Mouse (Mus musculus): ENCODE measurements around the gene Olfr45. TPM values are rescaled to one million over a fixed set of nuclear protein-coding genes. Genes with fewer than 3 reads are reported as not detected.
"Not testable (repeated sequence)": the region's sequence is repeated elsewhere in the genome, so short reads cannot be mapped to it uniquely, and the experiment has no call there.

The Olfr45 gene
- total and polyA plus RNA-seq, 3 experiments: not detected

- no peak overlapping the region for H3K27ac ChIP-seq (ENCODE audit: control insufficient read depth, low read depth, low read length)
- no peak for DNase-seq (ENCODE audit: low read depth, low spot score)
- no peaks in the 10 kb centered on the region for H3K9me3 ChIP-seq (replicated peaks; ENCODE audit: insufficient read depth, low read length)
- H3K4me1 ChIP-seq (ENCODE audit: control insufficient read depth in 1 of 2, insufficient read depth in 2 of 2, low read length in 2 of 2): no peaks in the 10 kb centered on the region
- no peak for TF ChIP-seq USF1 (IDR thresholded peaks at IDR 0.05; ENCODE audit: low read depth, low read length)
- no peak for TF ChIP-seq RCOR1 (IDR thresholded peaks at IDR 0.05; ENCODE audit: low read depth, low read length)
- no peak for TF ChIP-seq CHD2 (IDR thresholded peaks at IDR 0.05; ENCODE audit: low read length)
- no peak for TF ChIP-seq MEF2A (IDR thresholded peaks at IDR 0.05; ENCODE audit: extremely low read depth, insufficient replicate concordance, low read depth, low read length, poor library complexity, severe bottlenecking)
- no peak for TF ChIP-seq GABPA (IDR thresholded peaks at IDR 0.05; ENCODE audit: low read depth, low read length)
- no peak for TF ChIP-seq UBTF (IDR thresholded peaks at IDR 0.05; ENCODE audit: borderline replicate concordance, insufficient read depth, low read depth, low read length)
- TF ChIP-seq ZMIZ1 (IDR thresholded peaks at IDR 0.05; ENCODE audit: low read depth, low read length): no peak
- no peak for TF ChIP-seq E2F4 (IDR thresholded peaks at IDR 0.05; ENCODE audit: borderline replicate concordance, low read depth, low read length)
- TF ChIP-seq SIN3A (IDR thresholded peaks at IDR 0.05; ENCODE audit: low read length): no peak
- no peak for TF ChIP-seq POLR2A (IDR thresholded peaks at IDR 0.05; ENCODE audit: control insufficient read depth in 1 of 2, insufficient read depth in 1 of 2, low read depth in 1 of 2, low read length in 2 of 2, poor library complexity in 1 of 2)
- TF ChIP-seq RAD21 (IDR thresholded peaks at IDR 0.05; ENCODE audit: low read depth, low read length): no peak
- no peak for TF ChIP-seq EP300 (IDR thresholded peaks at IDR 0.05; ENCODE audit: low read depth in 1 of 2, low read length in 2 of 2)
- TF ChIP-seq MYB (IDR thresholded peaks at IDR 0.05; ENCODE audit: low read depth, low read length): no peak
- TF ChIP-seq POLR2AphosphoS5 (IDR thresholded peaks at IDR 0.05; ENCODE audit: borderline replicate concordance, low read depth, low read length): no peak
- TF ChIP-seq ZKSCAN1 (IDR thresholded peaks at IDR 0.05; ENCODE audit: low read depth, low read length): no peak
- TF ChIP-seq CTCF (IDR thresholded peaks at IDR 0.05 in 2 of 3, conservative IDR thresholded peaks at IDR 0.05 in 1 of 3; ENCODE audit: control insufficient read depth in 1 of 3, insufficient read depth in 1 of 3, low read depth in 2 of 3, low read length in 3 of 3, poor library complexity in 1 of 3, severe bottlenecking in 1 of 3): no peak
- TF ChIP-seq MAZ (IDR thresholded peaks at IDR 0.05; ENCODE audit: low read depth, low read length): no peak
- no peak for TF ChIP-seq GATA1 (IDR thresholded peaks at IDR 0.05; ENCODE audit: low read depth, low read length)
- no peak for TF ChIP-seq NELFE (IDR thresholded peaks at IDR 0.05; ENCODE audit: low read depth, low read length)
- TF ChIP-seq JUND (IDR thresholded peaks at IDR 0.05; ENCODE audit: low read depth, low read length): no peak
- no peaks in the 10 kb centered on the region for H3K79me2 ChIP-seq (ENCODE audit: control insufficient read depth, insufficient read depth, low read length, poor library complexity)
- H3K4me3 ChIP-seq (ENCODE audit: control insufficient read depth in 1 of 2, insufficient read depth in 1 of 2, low read depth in 2 of 2, low read length in 2 of 2): no peak overlapping the region
- H3K36me3 ChIP-seq (ENCODE audit: control insufficient read depth in 1 of 2, insufficient read depth in 2 of 2, low read length in 2 of 2): no peaks in the 10 kb centered on the region
- H3K27me3 ChIP-seq (ENCODE audit: control insufficient read depth in 1 of 2, insufficient read depth in 2 of 2, low read length in 2 of 2): no peaks in the 10 kb centered on the region
- no peak overlapping the region for H3K9ac ChIP-seq (ENCODE audit: control insufficient read depth, low read depth, low read length, poor library complexity, severe bottlenecking)
These were observed 5.9 kb upstream of the Olfr45 start for GRCm38 (mm10) chr7:140675863-140676262.

GRCm38 (mm10) chr7:140679591-140679990 lies 2.2 kb upstream of the Olfr45 start:
- H3K79me2 ChIP-seq (ENCODE audit: control insufficient read depth, insufficient read depth, low read length, poor library complexity); H3K4me1 ChIP-seq (ENCODE audit: control insufficient read depth in 1 of 2, insufficient read depth in 2 of 2, low read length in 2 of 2); DNase-seq (ENCODE audit: low read depth, low spot score); H3K27ac ChIP-seq (ENCODE audit: control insufficient read depth, low read depth, low read length); H3K4me3 ChIP-seq (ENCODE audit: control insufficient read depth in 1 of 2, insufficient read depth in 1 of 2, low read depth in 2 of 2, low read length in 2 of 2); H3K9me3 ChIP-seq (replicated peaks; ENCODE audit: insufficient read depth, low read length); H3K36me3 ChIP-seq (ENCODE audit: control insufficient read depth in 1 of 2, insufficient read depth in 2 of 2, low read length in 2 of 2); H3K9ac ChIP-seq (ENCODE audit: control insufficient read depth, low read depth, low read length, poor library complexity, severe bottlenecking); H3K27me3 ChIP-seq (ENCODE audit: control insufficient read depth in 1 of 2, insufficient read depth in 2 of 2, low read length in 2 of 2): not testable (repeated sequence)
